Mouse (Mus musculus): ENCODE measurements around the gene Gm11554. TPM values are rescaled to one million over a fixed set of nuclear protein-coding genes. Genes with fewer than 3 reads are reported as not detected.
"Not testable (repeated sequence)": the region's sequence is repeated elsewhere in the genome, so short reads cannot be mapped to it uniquely, and the experiment has no call there.

Gene Gm11554
- polyA plus RNA-seq (2016; fragmentation: Nextera tagmentation; extraction: Ambion mirVana): not detected in 2 replicates

DNA sequence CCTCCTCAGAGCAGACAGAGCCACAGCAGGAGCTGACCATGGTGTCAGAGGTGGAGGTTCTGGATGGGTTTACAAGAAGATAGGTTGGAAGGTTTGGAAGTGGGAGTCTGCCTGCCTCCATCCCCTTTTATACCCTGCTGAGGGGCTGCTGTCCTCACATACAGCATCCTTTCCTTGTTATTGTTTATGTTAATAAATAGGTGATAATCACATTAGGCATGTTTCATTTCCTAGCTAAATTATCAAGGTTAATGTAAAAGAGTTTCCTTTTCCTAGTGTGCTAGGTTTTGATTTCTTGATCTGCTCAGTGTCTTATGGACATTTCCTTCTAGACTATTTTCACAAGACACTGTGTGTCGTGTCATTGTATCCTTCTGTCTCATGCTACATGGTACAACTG is at the start of gene Gm11554:
Gene Gm11554 (minus strand): TSS at position 101 of the 400 bp plus-strand sequence.
- not testable (repeated sequence) for H3K9me3 ChIP-seq; H3K4me1 ChIP-seq; H3K36me3 ChIP-seq (replicated peaks); H3K4me3 ChIP-seq; DNase-seq (ENCODE audit: extremely low spot score, low spot score); H3K27me3 ChIP-seq (ENCODE audit: poor library complexity, severe bottlenecking); H3K27ac ChIP-seq
- no CpG with 5 or more reads among the region's 1 CpGs for WGBS

DNA sequence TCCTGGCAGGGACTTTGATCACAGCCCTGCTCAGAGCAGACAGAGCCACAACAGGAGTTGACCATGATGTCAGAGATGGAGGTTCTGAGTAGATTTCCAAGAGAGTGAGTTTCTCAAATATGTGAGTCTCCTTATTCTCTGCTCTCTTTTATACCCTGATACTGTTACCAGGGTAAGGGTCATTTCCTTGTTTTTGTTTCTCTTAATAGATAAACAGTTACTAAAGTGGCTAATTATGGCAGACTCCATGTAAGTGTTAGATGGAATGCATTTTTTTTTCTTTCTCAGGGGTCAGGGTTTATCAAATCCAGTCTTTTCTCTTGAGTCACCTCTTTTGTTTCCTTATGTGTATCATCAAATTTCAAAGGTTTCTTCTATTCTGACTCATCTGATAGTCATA is 47.3 kb upstream of the Gm11554 start, which contains the start of gene Krtap4-16:
Gene Krtap4-16 (minus strand): TSS at position 101 of the 400 bp plus-strand sequence.
- Histone ChIP-seq H3K9me3 (0 out of 2 replicates have a peak, but pooled peaks cover 4% of the 10 kb centered on the region), H3K4me3 (no peak within 1 kb of the TSS), H3K36me3 (replicated peaks) (no peaks in the 10 kb centered on the region), H3K27me3 (ENCODE audit: poor library complexity, severe bottlenecking) (no peaks in the 10 kb centered on the region), H3K27ac (peak within 1 kb of the TSS; percentile 44; the same call in 1 of the 2 replicates), H3K4me1 (no peaks in the 10 kb centered on the region)
- DNase-seq (ENCODE audit: extremely low spot score, low spot score): no peak

DNA sequence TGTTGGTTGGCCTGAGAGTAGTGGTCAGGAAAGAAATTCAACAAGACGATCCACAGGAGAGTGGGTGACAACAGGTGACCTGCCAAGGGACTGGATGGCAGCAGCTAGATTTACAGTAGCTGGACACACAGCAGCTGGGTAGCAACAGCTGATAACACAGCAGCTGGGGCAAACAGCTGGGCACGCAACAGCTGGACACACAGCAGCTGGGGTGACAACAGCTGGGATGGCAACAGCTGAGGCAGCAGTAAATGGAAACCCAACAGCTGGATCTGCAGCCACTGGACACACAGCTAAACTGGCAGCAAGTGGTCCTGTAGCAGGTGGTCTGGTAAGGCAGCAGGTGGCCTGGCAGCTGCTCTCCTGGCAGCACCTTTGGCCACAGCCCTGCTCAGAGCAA is 42.5 kb upstream of the Gm11554 start:
- H3K9me3 ChIP-seq: 0 out of 2 replicates have a peak, but pooled peaks cover 4% of the 10 kb centered on the region
- H3K36me3 ChIP-seq (replicated peaks): no peaks in the 10 kb centered on the region
- no peak overlapping the region for H3K4me3 ChIP-seq
- DNase-seq (ENCODE audit: extremely low spot score, low spot score): no peak
- 100% methylated on average over 2 of the region's 2 CpGs for WGBS
- H3K27ac ChIP-seq: no peak overlapping the region
- H3K27me3 ChIP-seq (ENCODE audit: poor library complexity, severe bottlenecking): no peaks in the 10 kb centered on the region
- H3K4me1 ChIP-seq: peaks cover 14% of the 10 kb centered on the region

DNA sequence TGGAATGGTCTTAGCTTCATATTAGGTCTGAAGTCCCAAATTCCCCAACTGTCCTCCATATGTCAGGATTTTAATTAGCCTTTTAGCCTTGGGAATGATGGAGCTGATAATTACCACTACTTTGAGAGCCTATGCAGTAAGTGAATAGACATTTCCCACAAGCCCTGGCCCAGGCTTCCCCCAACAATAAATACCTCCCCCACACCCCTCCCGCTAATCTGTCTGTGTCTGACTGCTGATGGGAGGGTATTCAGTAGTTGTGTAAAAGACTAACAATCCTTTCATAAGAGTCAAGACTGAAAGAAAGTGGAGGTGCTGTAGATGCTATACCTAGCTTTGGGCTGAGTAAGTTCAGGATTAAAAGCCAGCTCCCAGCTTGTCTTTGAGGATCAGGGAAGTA is 37.9 kb upstream of the Gm11554 start:
- H3K36me3 ChIP-seq (replicated peaks): no peaks in the 10 kb centered on the region

DNA sequence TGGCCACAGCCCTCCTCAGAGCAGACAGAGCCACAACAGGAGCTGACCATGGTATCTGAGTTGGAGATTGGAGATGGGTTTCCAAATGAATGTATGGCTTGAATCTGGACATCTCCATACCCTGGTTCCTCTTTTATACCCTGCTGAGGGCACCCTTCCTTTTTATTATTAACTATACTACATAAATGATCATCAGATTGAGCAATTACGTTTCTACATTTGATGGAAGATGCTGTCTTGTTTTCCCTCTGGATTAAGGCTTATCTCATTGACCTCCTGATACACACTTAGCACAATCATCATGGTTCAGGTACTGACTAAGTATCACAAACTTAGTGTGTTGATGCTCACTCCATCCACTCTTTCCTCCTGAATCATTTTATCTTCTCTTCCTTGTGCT is 33.7 kb upstream of the Gm11554 start, which contains the start of gene 2300003K06Rik:
Gene 2300003K06Rik (minus strand): TSS at position 101 of the 400 bp plus-strand sequence.
- Histone ChIP-seq H3K4me1 (peaks cover 18% of the 10 kb centered on the region), H3K9me3 (no peaks in the 10 kb centered on the region), H3K27ac (no peak within 1 kb of the TSS), H3K4me3 (no peak within 1 kb of the TSS), H3K36me3 (replicated peaks) (no peaks in the 10 kb centered on the region), H3K27me3 (ENCODE audit: poor library complexity, severe bottlenecking) (no peaks in the 10 kb centered on the region)
- no peak for DNase-seq (ENCODE audit: extremely low spot score, low spot score)
- WGBS: 73% methylated on average over 1 of the region's 1 CpGs

More for the DNA sequence above, 37.9 kb upstream of the Gm11554 start:
- Histone ChIP-seq H3K4me3 (no peak overlapping the region), H3K9me3 (no peaks in the 10 kb centered on the region), H3K27me3 (ENCODE audit: poor library complexity, severe bottlenecking) (no peaks in the 10 kb centered on the region), H3K4me1 (peaks cover 20% of the 10 kb centered on the region), H3K27ac (no peak overlapping the region)
- 64% methylated on average over 1 of the region's 1 CpGs for WGBS
- no peak for DNase-seq (ENCODE audit: extremely low spot score, low spot score)

DNA sequence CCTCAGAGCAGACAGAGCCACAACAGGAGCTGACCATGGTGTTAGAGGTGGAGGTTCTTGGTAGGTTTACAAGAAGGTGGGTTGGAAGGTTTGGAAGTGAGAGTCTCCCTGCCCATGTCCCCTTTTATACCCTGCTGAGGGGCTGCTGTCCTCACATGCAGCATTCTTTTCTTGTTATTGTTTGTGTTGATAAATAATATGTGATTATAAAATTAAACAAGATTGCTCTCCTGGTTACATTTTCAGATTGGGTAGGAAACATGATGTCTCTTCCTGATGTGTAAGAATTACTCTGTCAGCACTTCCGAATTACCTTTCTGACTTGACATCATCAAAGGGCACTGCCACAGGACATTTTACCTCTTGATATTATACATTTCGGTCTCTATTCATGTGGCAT is 11.3 kb upstream of the Gm11554 start, which contains the start of gene Gm11564:
Gene Gm11564 (minus strand): TSS at position 101 of the 400 bp plus-strand sequence.
- not testable (repeated sequence) for H3K4me1 ChIP-seq; H3K36me3 ChIP-seq (replicated peaks); DNase-seq (ENCODE audit: extremely low spot score, low spot score); H3K4me3 ChIP-seq; H3K27me3 ChIP-seq (ENCODE audit: poor library complexity, severe bottlenecking); H3K9me3 ChIP-seq
- peak within 1 kb of the TSS; percentile 61; the same call in 1 of the 2 replicates for H3K27ac ChIP-seq
- WGBS: 87% methylated on average over 2 of the region's 2 CpGs

DNA sequence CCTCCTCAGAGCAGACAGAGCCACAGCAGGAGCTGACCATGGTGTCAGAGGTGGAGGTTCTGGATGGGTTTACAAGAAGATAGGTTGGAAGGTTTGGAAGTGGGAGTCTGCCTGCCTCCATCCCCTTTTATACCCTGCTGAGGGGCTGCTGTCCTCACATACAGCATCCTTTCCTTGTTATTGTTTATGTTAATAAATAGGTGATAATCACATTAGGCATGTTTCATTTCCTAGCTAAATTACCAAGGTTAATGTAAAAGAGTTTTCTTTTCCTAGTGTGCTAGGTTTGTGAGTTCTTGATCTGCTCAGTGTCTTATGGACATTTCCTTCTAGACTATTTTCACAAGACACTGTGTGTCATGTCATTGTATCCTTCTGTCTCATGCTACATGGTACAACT is 5.5 kb upstream of the Gm11554 start, which contains the start of gene Krtap4-13:
Gene Krtap4-13 (minus strand): TSS at position 101 of the 400 bp plus-strand sequence.
- not testable (repeated sequence) for H3K4me1 ChIP-seq; H3K36me3 ChIP-seq (replicated peaks); DNase-seq (ENCODE audit: extremely low spot score, low spot score); H3K27ac ChIP-seq; H3K4me3 ChIP-seq; H3K9me3 ChIP-seq; H3K27me3 ChIP-seq (ENCODE audit: poor library complexity, severe bottlenecking)

DNA sequence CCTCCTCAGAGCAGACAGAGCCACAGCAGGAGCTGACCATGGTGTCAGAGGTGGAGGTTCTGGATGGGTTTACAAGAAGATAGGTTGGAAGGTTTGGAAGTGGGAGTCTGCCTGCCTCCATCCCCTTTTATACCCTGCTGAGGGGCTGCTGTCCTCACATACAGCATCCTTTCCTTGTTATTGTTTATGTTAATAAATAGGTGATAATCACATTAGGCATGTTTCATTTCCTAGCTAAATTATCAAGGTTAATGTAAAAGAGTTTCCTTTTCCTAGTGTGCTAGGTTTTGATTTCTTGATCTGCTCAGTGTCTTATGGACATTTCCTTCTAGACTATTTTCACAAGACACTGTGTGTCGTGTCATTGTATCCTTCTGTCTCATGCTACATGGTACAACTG is 5.4 kb downstream of the Gm11554 start, which contains the start of gene Gm11569:
Gene Gm11569 (minus strand): TSS at position 101 of the 400 bp plus-strand sequence.
- WGBS: no CpG with 5 or more reads among the region's 1 CpGs
- H3K27me3 ChIP-seq (ENCODE audit: poor library complexity, severe bottlenecking); H3K4me3 ChIP-seq: not testable (repeated sequence)

DNA sequence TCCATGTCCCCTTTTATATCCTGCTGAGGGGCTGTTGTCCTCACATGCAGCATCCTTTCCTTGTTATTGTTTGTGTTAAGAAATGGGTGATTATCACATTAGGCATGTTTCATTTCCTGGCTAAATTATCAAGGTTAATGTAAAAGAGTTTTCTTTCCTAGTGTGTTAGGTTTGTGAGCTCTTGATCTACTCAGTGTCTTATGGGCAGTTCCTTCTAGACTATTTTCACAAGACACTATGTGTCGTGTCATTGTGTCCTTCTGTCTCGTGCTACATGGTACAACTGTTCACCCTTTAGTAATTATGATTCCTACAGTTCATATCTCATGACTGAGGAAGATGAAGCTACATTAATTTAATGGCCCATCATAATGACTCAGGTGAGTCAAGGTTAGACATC is 10.9 kb downstream of the Gm11554 start, which contains the start of gene Gm11596:
Gene Gm11596 (minus strand): TSS at position 101 of the 400 bp plus-strand sequence.
- Histone ChIP-seq H3K36me3 (replicated peaks) (no peaks in the 10 kb centered on the region), H3K27me3 (ENCODE audit: poor library complexity, severe bottlenecking) (no peaks in the 10 kb centered on the region), H3K4me3 (no peak within 1 kb of the TSS), H3K9me3 (no peaks in the 10 kb centered on the region), H3K4me1 (no peaks in the 10 kb centered on the region), H3K27ac (no peak within 1 kb of the TSS)
- WGBS: 92% methylated on average over 2 of the region's 2 CpGs
- no peak for DNase-seq (ENCODE audit: extremely low spot score, low spot score)

More for the DNA sequence above, 5.4 kb downstream of the Gm11554 start, which contains the start of gene Gm11569:
- not testable (repeated sequence) for H3K4me1 ChIP-seq; H3K36me3 ChIP-seq (replicated peaks); H3K9me3 ChIP-seq; H3K27ac ChIP-seq; DNase-seq (ENCODE audit: extremely low spot score, low spot score)

DNA sequence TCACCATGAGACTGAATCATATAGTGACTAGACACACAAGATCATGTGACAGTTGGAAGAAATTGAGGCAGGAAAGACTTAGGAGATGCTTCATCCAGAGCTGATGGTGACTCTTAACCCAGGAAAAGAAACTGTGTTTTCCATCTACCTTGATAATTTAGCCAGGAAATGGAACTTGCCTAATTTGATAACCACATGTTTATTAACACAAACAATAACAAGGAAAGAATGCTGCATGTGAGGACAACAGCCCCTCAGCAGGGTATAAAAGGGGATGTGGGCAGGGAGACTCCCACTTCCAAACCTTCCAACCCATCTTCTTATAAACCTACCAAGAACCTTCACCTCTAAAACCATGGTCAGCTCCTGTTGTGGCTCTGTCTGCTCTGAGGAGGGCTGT is 19.3 kb downstream of the Gm11554 start, which contains the start of gene Krtap4-9:
Gene Krtap4-9 (plus strand): TSS at position 301 of the 400 bp plus-strand sequence.
- DNase-seq (ENCODE audit: extremely low spot score, low spot score); H3K4me3 ChIP-seq; H3K27me3 ChIP-seq (ENCODE audit: poor library complexity, severe bottlenecking); H3K36me3 ChIP-seq (replicated peaks); H3K27ac ChIP-seq; H3K9me3 ChIP-seq; H3K4me1 ChIP-seq: not testable (repeated sequence)

DNA sequence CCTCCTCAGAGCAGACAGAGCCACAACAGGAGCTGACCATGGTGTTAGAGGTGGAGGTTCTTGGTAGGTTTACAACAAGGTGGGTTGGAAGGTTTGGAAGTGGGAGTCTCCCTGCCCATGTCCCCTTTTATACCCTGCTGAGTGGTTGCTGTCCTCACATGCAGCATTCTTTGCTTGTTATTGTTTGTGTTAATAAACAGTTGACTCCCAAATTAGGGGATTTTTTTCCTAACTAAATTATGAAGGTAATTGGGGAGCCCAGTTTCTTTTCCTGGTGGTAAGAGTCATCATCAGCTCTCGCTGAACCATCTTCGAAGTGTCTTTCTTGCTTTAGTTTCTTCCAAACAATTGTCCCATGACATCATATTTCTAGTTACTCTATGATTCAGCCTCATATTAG is 23.6 kb downstream of the Gm11554 start, which contains the start of gene Krtap4-8:
Gene Krtap4-8 (minus strand): TSS at position 101 of the 400 bp plus-strand sequence.
- no peaks in the 10 kb centered on the region for H3K9me3 ChIP-seq
- peaks cover 8% of the 10 kb centered on the region for H3K4me1 ChIP-seq
- WGBS: 95% methylated on average over 2 of the region's 2 CpGs
- H3K27me3 ChIP-seq (ENCODE audit: poor library complexity, severe bottlenecking): no peaks in the 10 kb centered on the region
- DNase-seq (ENCODE audit: extremely low spot score, low spot score): no peak
- H3K36me3 ChIP-seq (replicated peaks): no peaks in the 10 kb centered on the region
- H3K4me3 ChIP-seq: no peak within 1 kb of the TSS
- no peak within 1 kb of the TSS for H3K27ac ChIP-seq

DNA sequence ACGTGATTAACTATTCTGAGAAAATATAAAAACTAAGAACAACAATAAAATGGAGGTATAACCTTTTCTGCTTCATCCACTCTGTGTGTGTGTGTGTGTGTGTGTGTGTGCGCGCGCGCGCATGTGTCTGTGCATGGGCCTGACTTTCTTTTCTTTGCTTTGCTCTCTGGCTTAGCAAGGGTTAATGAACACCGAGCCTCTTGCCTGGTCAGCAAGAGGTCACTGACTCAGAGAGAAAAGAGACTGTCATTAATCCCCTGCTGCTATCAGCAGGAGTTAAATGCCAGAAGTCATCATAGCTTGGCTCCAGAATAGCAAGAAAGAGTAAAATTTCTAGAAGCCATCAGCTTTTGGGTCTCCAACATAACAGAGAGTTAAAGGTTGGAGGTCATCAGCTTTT is 25.8 kb downstream of the Gm11554 start:
- Histone ChIP-seq H3K27me3 (ENCODE audit: poor library complexity, severe bottlenecking) (no peaks in the 10 kb centered on the region), H3K9me3 (no peaks in the 10 kb centered on the region), H3K27ac (no peak overlapping the region), H3K4me3 (no peak overlapping the region), H3K4me1 (peaks cover 8% of the 10 kb centered on the region), H3K36me3 (replicated peaks) (no peaks in the 10 kb centered on the region)
- WGBS: 42% methylated on average over 7 of the region's 7 CpGs
- no peak for DNase-seq (ENCODE audit: extremely low spot score, low spot score)

DNA sequence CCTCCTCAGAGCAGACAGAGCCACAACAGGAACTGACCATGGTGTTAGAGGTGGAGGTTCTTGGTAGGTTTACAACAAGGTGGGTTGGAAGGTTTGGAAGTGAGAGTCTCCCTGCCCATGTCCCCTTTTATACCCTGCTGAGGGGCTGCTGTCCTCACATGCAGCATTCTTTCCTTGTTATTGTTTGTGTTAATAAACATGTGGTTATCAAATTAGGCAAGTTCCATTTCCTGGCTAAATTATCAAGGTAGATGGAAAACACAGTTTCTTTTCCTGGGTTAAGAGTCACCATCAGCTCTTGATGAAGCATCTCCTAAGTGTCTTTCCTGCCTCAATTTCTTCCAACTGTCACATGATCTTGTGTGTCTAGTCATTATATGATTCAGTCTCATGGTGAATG is 31.4 kb downstream of the Gm11554 start, which contains the start of gene Gm11595:
Gene Gm11595 (minus strand): TSS at position 101 of the 400 bp plus-strand sequence.
- not testable (repeated sequence) for H3K9me3 ChIP-seq; H3K4me1 ChIP-seq; H3K27me3 ChIP-seq (ENCODE audit: poor library complexity, severe bottlenecking); H3K36me3 ChIP-seq (replicated peaks); DNase-seq (ENCODE audit: extremely low spot score, low spot score); H3K4me3 ChIP-seq
- H3K27ac ChIP-seq: 0 out of 2 replicates have a peak within 1 kb of the TSS, but pooled peaks have one; percentile 11
